Mouse (Mus musculus) brain, embryonic 14.5 days (tissue): Measurements from ENCODE around the gene Pgpep1.

Source experiments
- CTCF ChIP-seq: fragments of 200-500 bp; IDR thresholded peaks from 2 replicates; pipeline ENCODE4 v1.5.1; 2012; ENCODE audit warnings: inconsistent platforms, mild to moderate bottlenecking, moderate library complexity, borderline replicate concordance; ENCODE audit not compliant: insufficient read depth, insufficient read length; ENCODE audit errors: extremely low read depth
- POLR2A ChIP-seq: fragments of 200-500 bp; IDR thresholded peaks from 2 replicates; pipeline ENCODE4 v1.6.1; 2012; ENCODE audit warnings: mild to moderate bottlenecking, inconsistent platforms, borderline replicate concordance; ENCODE audit not compliant: poor library complexity, insufficient read depth, insufficient read length, severe bottlenecking; ENCODE audit errors: extremely low read depth

DNA sequence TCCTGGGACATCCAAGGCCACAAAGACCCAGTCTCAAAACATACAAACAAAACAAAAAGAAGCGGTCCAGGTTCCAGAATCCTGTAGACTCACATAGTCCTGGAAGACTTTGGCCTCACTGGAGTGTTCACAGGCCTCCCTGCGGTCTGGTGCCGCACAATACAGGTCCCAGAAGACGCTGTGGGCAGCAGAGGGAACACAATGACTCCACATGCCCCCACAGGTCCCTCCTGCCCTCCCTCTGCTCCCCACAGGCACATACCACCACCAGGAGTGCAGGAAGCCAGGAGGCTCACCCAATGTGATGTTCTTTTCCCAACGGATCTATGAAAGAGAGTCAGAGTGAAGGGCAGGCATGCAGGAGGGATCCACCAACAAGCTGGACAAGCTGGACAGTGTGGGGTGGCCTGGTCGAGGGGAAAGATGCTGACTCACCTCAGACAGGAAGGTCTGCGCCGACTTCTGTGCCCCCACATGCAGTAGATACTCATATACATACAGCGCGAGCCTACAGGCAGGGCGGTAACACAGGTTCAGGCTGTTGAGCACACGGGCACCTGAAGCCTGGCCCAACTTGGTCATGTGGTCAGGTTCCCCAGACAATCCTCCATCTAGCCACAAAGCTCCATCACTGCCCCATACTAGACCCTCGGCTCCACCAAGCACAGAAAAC, 57.9 kb downstream of the Pgpep1 start:
- TF ChIP-seq POLR2A = no peak
- TF ChIP-seq CTCF = no peak
